Mouse (Mus musculus) midbrain, embryonic 14.5 days (tissue): ENCODE measurements around the gene Epb41. TPM values are rescaled to one million over a fixed set of nuclear protein-coding genes. Genes with fewer than 3 reads are reported as not detected.

Source experiments
- ATAC-seq: fragments of 200-750 bp; cut with Nextera tagmentation; 2 replicates; pipeline ENCODE4 v1.8.0; 2017; ENCODE audit warnings: moderate number of reproducible peaks, moderate library complexity; ENCODE audit not compliant: low FRiP score, low TSS enrichment
- DNase-seq: peaks from one replicate; pipeline ENCODE4 v3.0.0-alpha.2; 2015
- H3K27ac ChIP-seq: fragments of 300-500 bp; sonication (generic); replicated peaks from 2 replicates; pipeline ENCODE4 v1.5.1; 2014; ENCODE audit warnings: mild to moderate bottlenecking, low read depth, low read length, moderate library complexity
- H3K27me3 ChIP-seq: fragments of 300-500 bp; sonication (generic); 2 replicates; pipeline ENCODE4 v1.6.1; 2014; ENCODE audit warnings: low read length, control low read depth, mixed read lengths; ENCODE audit not compliant: control insufficient read depth, insufficient read depth
- H3K36me3 ChIP-seq: fragments of 300-500 bp; sonication (generic); 2 replicates; pipeline ENCODE4 v1.6.1; 2014; ENCODE audit warnings: low read length, control low read depth; ENCODE audit not compliant: control insufficient read depth, insufficient read depth
- H3K4me1 ChIP-seq: fragments of 300-500 bp; sonication (generic); 2 replicates; pipeline ENCODE4 v1.6.1; 2014; ENCODE audit warnings: mild to moderate bottlenecking, antibody characterized with exemption, low read length, control low read depth; ENCODE audit not compliant: control insufficient read depth, insufficient read depth
- H3K4me2 ChIP-seq: fragments of 300-500 bp; sonication (generic); 2 replicates; pipeline ENCODE4 v1.6.1; 2014; ENCODE audit warnings: mild to moderate bottlenecking, low read length, moderate library complexity
- H3K4me3 ChIP-seq: fragments of 300-500 bp; sonication (generic); replicated peaks from 2 replicates; pipeline ENCODE4 v1.5.1; 2014; ENCODE audit warnings: low read depth, low read length
- H3K9ac ChIP-seq: fragments of 300-500 bp; sonication (generic); replicated peaks from 2 replicates; pipeline ENCODE4 v1.6.1; 2014; ENCODE audit warnings: mild to moderate bottlenecking, low read length, moderate library complexity
- H3K9me3 ChIP-seq: fragments of 300-500 bp; sonication (generic); 2 replicates; pipeline ENCODE4 v1.6.1; 2016; ENCODE audit warnings: low read length, control low read depth, mixed read lengths; ENCODE audit not compliant: control insufficient read depth
- WGBS: fragments of 180-500 bp; shearing (Covaris S2); extraction: QIAGEN DNeasy Blood & Tissue Kit; methylation state at CpG from one replicate; pipeline ENCODE4 v1.1.7; 2014; 5-methylcytosine and 5-hydroxymethylcytosine counted together
- polyA plus RNA-seq: library from polyadenylated mRNA; unstranded; fragments of >200 nt; fragmentation: Nextera tagmentation; extraction: Ambion mirVana; gene quantifications from 2 replicates; pipeline ENCODE4 v1.2.1, GENCODE M21; 2014

Epb41 gene
- polyA plus RNA-seq, 1 experiment from 2014 or later = 116 TPM

- Histone ChIP-seq H3K4me2 (no peak overlapping the region), H3K27ac (no peak overlapping the region), H3K4me1 (peaks cover 10% of the 10 kb centered on the region; the same call in 1 of the 2 replicates), H3K9me3 (no peaks in the 10 kb centered on the region), H3K27me3 (no peaks in the 10 kb centered on the region), H3K9ac (no peak overlapping the region), H3K36me3 (no peaks in the 10 kb centered on the region), H3K4me3 (no peak overlapping the region)
- no peak for DNase-seq
- WGBS = 63% methylated on average over 10 of the region's 10 CpGs
- ATAC-seq = no peak
Observed at GRCm38 (mm10) chr4:132029851-132030741, 45.0 kb downstream of the Epb41 start.

- Histone ChIP-seq H3K4me3 (no peak overlapping the region), H3K27me3 (no peaks in the 10 kb centered on the region), H3K27ac (no peak overlapping the region), H3K36me3 (no peaks in the 10 kb centered on the region), H3K4me1 (0 out of 2 replicates have a peak, but pooled peaks cover 5% of the 10 kb centered on the region), H3K9ac (no peak overlapping the region), H3K9me3 (no peaks in the 10 kb centered on the region), H3K4me2 (no peak overlapping the region)
- 96% methylated on average over 1 of the region's 1 CpGs for WGBS
- DNase-seq (no peak), ATAC-seq (no peak)
Observed at GRCm38 (mm10) chr4:132027806-132028205, 47.3 kb downstream of the Epb41 start.

- no peak overlapping the region for H3K27ac ChIP-seq
- 90% methylated on average over 6 of the region's 6 CpGs for WGBS
- H3K36me3 ChIP-seq = no peaks in the 10 kb centered on the region
- H3K9me3 ChIP-seq = no peaks in the 10 kb centered on the region
- no peak overlapping the region for H3K9ac ChIP-seq
- 0 out of 2 replicates have a peak, but pooled peaks cover 5% of the 10 kb centered on the region for H3K4me1 ChIP-seq
- H3K27me3 ChIP-seq = no peaks in the 10 kb centered on the region
- DNase-seq (no peak), ATAC-seq (no peak)
- H3K4me3 ChIP-seq = no peak overlapping the region
- no peak overlapping the region for H3K4me2 ChIP-seq
Observed at GRCm38 (mm10) chr4:132027167-132027566, 48.0 kb downstream of the Epb41 start.

- DNase-seq = peak; percentile 37
Observed at GRCm38 (mm10) chr4:132025738-132026527, 49.2 kb downstream of the Epb41 start.

GRCm38 (mm10) chr4:132025264-132025663 lies 49.9 kb downstream of the Epb41 start:
- DNase-seq (no peak), ATAC-seq (no peak)
- Histone ChIP-seq H3K27ac (peak overlapping the region; percentile 32; the same call in 1 of the 2 replicates), H3K4me1 (0 out of 2 replicates have a peak, but pooled peaks cover 5% of the 10 kb centered on the region), H3K27me3 (no peaks in the 10 kb centered on the region), H3K4me3 (no peak overlapping the region), H3K36me3 (no peaks in the 10 kb centered on the region), H3K9ac (no peak overlapping the region), H3K9me3 (no peaks in the 10 kb centered on the region), H3K4me2 (no peak overlapping the region)
- WGBS = 75% methylated on average over 2 of the region's 2 CpGs

More at GRCm38 (mm10) chr4:132025738-132026527, 49.2 kb downstream of the Epb41 start:
- Histone ChIP-seq H3K4me3 (no peak overlapping the region), H3K9me3 (no peaks in the 10 kb centered on the region), H3K36me3 (no peaks in the 10 kb centered on the region), H3K27me3 (no peaks in the 10 kb centered on the region), H3K4me1 (0 out of 2 replicates have a peak, but pooled peaks cover 5% of the 10 kb centered on the region), H3K9ac (no peak overlapping the region), H3K27ac (peak overlapping the region; percentile 32; the same call in 1 of the 2 replicates), H3K4me2 (0 out of 2 replicates have a peak overlapping the region, but pooled peaks have one; percentile 3)
- 35% methylated on average over 5 of the region's 5 CpGs for WGBS
- no peak for ATAC-seq

GRCm38 (mm10) chr4:132023816-132024215 lies 51.3 kb downstream of the Epb41 start:
- 100% methylated on average over 2 of the region's 2 CpGs for WGBS
- H3K9ac ChIP-seq = no peak overlapping the region
- H3K9me3 ChIP-seq = no peaks in the 10 kb centered on the region
- DNase-seq (no peak), ATAC-seq (no peak)
- no peaks in the 10 kb centered on the region for H3K36me3 ChIP-seq
- H3K4me3 ChIP-seq = no peak overlapping the region
- no peak overlapping the region for H3K27ac ChIP-seq
- no peaks in the 10 kb centered on the region for H3K27me3 ChIP-seq
- no peak overlapping the region for H3K4me2 ChIP-seq
- H3K4me1 ChIP-seq = peaks cover 5% of the 10 kb centered on the region

- Histone ChIP-seq H3K36me3 (no peaks in the 10 kb centered on the region), H3K9ac (no peak overlapping the region), H3K9me3 (no peaks in the 10 kb centered on the region), H3K27me3 (no peaks in the 10 kb centered on the region), H3K4me3 (no peak overlapping the region), H3K27ac (no peak overlapping the region), H3K4me1 (peaks cover 14% of the 10 kb centered on the region), H3K4me2 (no peak overlapping the region)
- ATAC-seq = no peak
- no peak for DNase-seq
- WGBS = 95% methylated on average over 4 of the region's 4 CpGs
Observed at GRCm38 (mm10) chr4:132022639-132023038, 52.5 kb downstream of the Epb41 start.

- H3K36me3 ChIP-seq = no peaks in the 10 kb centered on the region
- H3K4me3 ChIP-seq = no peak overlapping the region
- no peak overlapping the region for H3K4me2 ChIP-seq
- no peak overlapping the region for H3K27ac ChIP-seq
- no peak for ATAC-seq
- WGBS = 97% methylated on average over 7 of the region's 7 CpGs
- no peak overlapping the region for H3K9ac ChIP-seq
- DNase-seq = no peak
- H3K27me3 ChIP-seq = no peaks in the 10 kb centered on the region
- H3K4me1 ChIP-seq = peaks cover 14% of the 10 kb centered on the region
- H3K9me3 ChIP-seq = no peaks in the 10 kb centered on the region
Observed at GRCm38 (mm10) chr4:132021883-132022282, 53.2 kb downstream of the Epb41 start.
